Comparison of ENCODE assay signal across 8 mouse cellular contexts in genomic region chr8:109868003-109868679, GRCm38 (mm10). TPM values are rescaled to one million over a fixed set of nuclear protein-coding genes. Genes with fewer than 3 reads are reported as not detected.
DNase-seq lines count a peak whose midpoint lies in the region; ATAC-seq and TF ChIP-seq lines count a peak whose summit lies in the region.

Gene Phlpp2 (plus strand): TSS chr8:109868542.

- peak within 1 kb of the TSS; percentile 90 for H3K27ac ChIP-seq in hindbrain, embryonic 14.5 days

- in situ Hi-C loops in Patski (cut with MboI; ENCODE audit: low pct_unique_long_range_greater_than_20kb), result no loop called here

- peak within 1 kb of the TSS; percentile 85 for H3K4me3 ChIP-seq in hindbrain, embryonic 14.5 days (replicated peaks; ENCODE audit: low read length)

- peak within 1 kb of the TSS; percentile 77 for H3K4me2 ChIP-seq in hindbrain, embryonic 14.5 days (replicated peaks)

- DNase-seq in Patski (ENCODE audit: low read depth, low spot score), result peak; percentile 77
- peak; percentile 96 to 97 for DNase-seq in cerebellum, postnatal 14 days
- peak; percentile 69 to 86 for DNase-seq in frontal cortex, postnatal 25 days (ENCODE audit: low spot score in 2 of 2)
- peak; percentile 94 for DNase-seq in hindbrain, embryonic 14.5 days (ENCODE audit: low spot score)
- DNase-seq in layer of hippocampus, postnatal 36 days, result peak; percentile 95
- DNase-seq in lung, postnatal 36 days, result peak; percentile 95
- peak; percentile 95 for DNase-seq in retina, postnatal 1 day
- DNase-seq in urinary bladder, adult 18-20 months (ENCODE audit: low spot score in 2 of 2), result peak; percentile 94 to 96

- peak; percentile 65 for TF ChIP-seq CTCF in Patski (IDR thresholded peaks at IDR 0.05)

- peak within 1 kb of the TSS; percentile 90 for H3K9ac ChIP-seq in hindbrain, embryonic 14.5 days

- H3K9me3 ChIP-seq in hindbrain, embryonic 14.5 days (ENCODE audit: control insufficient read depth, low read length), result no peaks in the 10 kb centered on the region

- CTCF ChIA-PET in Patski (lab: Charles Lee), result interaction anchor here (2.1 kb wide), 1 partner anchor 49 kb away, joined by 6 read pairs; no protein-coding TSS in a partner anchor

- WGBS in hindbrain, embryonic 14.5 days, result 2% methylated on average over 39 of the region's 42 CpGs

- H3K27me3 ChIP-seq in Patski, result no peaks in the 10 kb centered on the region
- no peaks in the 10 kb centered on the region for H3K27me3 ChIP-seq in hindbrain, embryonic 14.5 days (ENCODE audit: control insufficient read depth, insufficient read depth, low read length)

- peaks cover 10% of the 10 kb centered on the region for H3K36me3 ChIP-seq in hindbrain, embryonic 14.5 days (replicated peaks; ENCODE audit: control insufficient read depth, insufficient read depth)

- peak; percentile 97 for ATAC-seq in Patski
- ATAC-seq in hindbrain, embryonic 14.5 days (ENCODE audit: low FRiP score), result peak; percentile 98

- peaks cover 8% of the 10 kb centered on the region for H3K4me1 ChIP-seq in hindbrain, embryonic 14.5 days (replicated peaks; ENCODE audit: control insufficient read depth, insufficient read depth, low read length)

- POLR2A ChIA-PET in Patski (lab: Charles Lee), result interaction anchor here (0.7 to 1.2 kb wide), 2 partner anchors 11 to 33 kb away, joined by 3 read pairs; no protein-coding TSS in a partner anchor

RNA-seq across cellular contexts. Expression of gene Phlpp2, which starts in this region (rescaled TPM):
- polyA plus RNA-seq in Patski (2021), result 11.1 TPM
- polyA plus RNA-seq in hindbrain, embryonic 14.5 days (2014; fragmentation: Nextera tagmentation; extraction: Ambion mirVana), result 4.7 and 4.8 TPM in 2 replicates
- 10 to 100 TPM; 25.0 to 31.4 TPM for total RNA-seq in layer of hippocampus, postnatal 36 days (2021)

Comparison
In these comparisons a context has a peak if more than half of its experiments do, and no peak if none do; other contexts are left out.
1. Peak in every context shown above with its lines: DNase-seq, ATAC-seq, H3K4me3 ChIP-seq and H3K27ac ChIP-seq.